Mouse (Mus musculus): ENCODE results near the gene Atp2c2. TPM values are rescaled to one million over a fixed set of nuclear protein-coding genes. Genes with fewer than 3 reads are reported as not detected.

Gene Atp2c2
- polyA plus RNA-seq, 1 experiment from 2014 or later, result 0.26 TPM

DNA sequence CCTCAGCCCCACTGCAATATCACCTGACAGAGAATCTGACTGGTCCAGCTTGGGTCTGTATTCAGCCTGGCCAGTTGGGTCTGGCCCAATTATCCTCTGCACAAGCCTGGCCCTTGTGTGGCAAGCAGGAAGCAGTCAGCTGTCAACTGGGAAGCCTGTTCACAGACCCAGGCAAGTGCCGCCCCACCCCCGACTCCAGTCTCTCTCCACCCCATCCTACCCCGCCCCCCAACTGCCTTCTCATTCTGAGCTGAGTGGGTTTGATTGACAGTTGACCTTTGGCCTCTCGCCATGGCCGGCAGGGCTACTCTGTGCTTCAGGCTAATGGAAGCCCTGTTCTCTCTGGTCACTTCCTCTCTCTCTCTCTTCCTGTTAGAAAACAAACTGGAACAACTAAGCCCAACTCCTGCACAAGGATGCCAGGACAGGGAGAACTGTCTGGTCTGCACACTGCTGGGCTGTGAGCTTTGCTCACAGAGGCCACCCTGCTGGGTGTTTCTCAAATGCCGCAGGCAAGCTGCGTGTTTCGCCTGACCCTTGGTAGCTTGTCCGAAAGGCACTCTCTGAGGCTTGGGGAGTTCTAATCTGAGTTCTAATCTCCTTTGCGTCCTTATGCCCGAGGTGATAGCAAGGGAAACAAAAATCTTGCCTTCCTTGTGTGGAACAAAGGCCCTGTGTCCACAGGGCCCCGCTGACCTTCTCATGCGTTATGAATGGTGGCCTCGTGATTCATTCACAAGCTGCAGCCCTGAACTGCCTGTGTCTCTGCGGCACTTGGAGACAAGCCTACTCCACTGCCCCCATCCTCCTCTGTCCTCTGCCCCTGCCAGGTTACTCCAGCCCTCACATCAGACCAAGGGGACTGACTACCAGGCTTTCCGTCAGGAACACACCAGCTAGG, 92.2 kb downstream of the Atp2c2 start:
- WGBS, result 39% methylated on average over 16 of the region's 16 CpGs
- 0 out of 2 replicates have a peak, but pooled peaks cover 2% of the 10 kb centered on the region for H3K27me3 ChIP-seq (ENCODE audit: control insufficient read depth, insufficient read depth, low read length)
- H3K9ac ChIP-seq (ENCODE audit: low read length), result no peak overlapping the region
- H3K4me3 ChIP-seq (ENCODE audit: low read length), result no peak overlapping the region
- H3K9me3 ChIP-seq (replicated peaks; ENCODE audit: control insufficient read depth, low read length), result no peaks in the 10 kb centered on the region
- no peak for ATAC-seq (replicated peaks; ENCODE audit: extremely low read depth, insufficient read depth, low FRiP score)
- no peak overlapping the region for H3K4me2 ChIP-seq (ENCODE audit: low read depth, low read length)
- peaks cover 5% of the 10 kb centered on the region; the same call in 1 of the 2 replicates for H3K4me1 ChIP-seq (ENCODE audit: control insufficient read depth, insufficient read depth, low read length)
- no peaks in the 10 kb centered on the region for H3K36me3 ChIP-seq (ENCODE audit: control insufficient read depth, insufficient read depth)
- 0 out of 2 replicates have a peak overlapping the region, but pooled peaks have one; percentile 16 for H3K27ac ChIP-seq (ENCODE audit: low read length)

DNA sequence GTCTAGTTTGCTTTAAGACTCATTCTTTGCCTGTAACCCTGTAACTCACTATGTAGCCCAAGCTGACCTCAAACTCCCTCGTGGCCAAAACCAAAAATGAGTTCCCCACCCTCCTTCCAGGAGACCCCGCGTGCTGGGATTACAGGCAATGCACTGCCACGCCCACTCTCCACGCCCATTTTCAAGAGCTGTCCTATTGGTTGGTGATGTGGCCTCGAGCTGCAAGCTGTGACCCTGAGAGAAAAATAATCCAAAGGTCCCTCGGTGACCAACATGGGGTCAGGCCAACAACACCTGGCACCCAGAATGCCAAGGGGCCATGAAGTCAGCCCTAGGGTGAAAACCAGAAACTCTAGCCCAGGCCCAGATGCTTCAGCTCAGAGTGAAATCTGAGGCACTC, 94.9 kb downstream of the Atp2c2 start:
- WGBS, result 49% methylated on average over 7 of the region's 7 CpGs
- Histone ChIP-seq H3K4me1 (ENCODE audit: control insufficient read depth, insufficient read depth, low read length) (peaks cover 12% of the 10 kb centered on the region), H3K36me3 (ENCODE audit: control insufficient read depth, insufficient read depth) (no peaks in the 10 kb centered on the region), H3K27me3 (ENCODE audit: control insufficient read depth, insufficient read depth, low read length) (no peaks in the 10 kb centered on the region), H3K4me2 (ENCODE audit: low read depth, low read length) (no peak overlapping the region), H3K27ac (ENCODE audit: low read length) (no peak overlapping the region), H3K9ac (ENCODE audit: low read length) (no peak overlapping the region), H3K9me3 (replicated peaks; ENCODE audit: control insufficient read depth, low read length) (no peaks in the 10 kb centered on the region), H3K4me3 (ENCODE audit: low read length) (no peak overlapping the region)
- ATAC-seq (replicated peaks; ENCODE audit: extremely low read depth, insufficient read depth, low FRiP score), result no peak

DNA sequence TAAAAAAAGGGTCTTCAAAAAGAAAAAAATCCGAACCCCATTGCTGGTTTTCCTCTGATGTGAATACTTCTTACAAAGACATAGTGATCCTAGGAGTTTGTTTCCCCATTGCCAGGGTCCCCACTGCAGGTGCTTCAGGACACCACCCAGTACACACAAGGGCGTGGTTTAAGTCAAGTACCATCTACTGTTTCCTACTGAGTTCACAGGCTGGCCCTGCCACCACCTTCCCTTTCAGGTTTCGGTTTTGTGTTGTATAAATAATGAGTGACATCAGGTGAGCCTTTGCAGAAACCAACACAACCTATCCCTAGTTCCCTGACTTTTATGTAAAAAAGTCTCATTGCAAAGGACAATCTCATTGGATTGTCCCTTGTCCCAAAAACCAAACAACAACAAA, 95.8 kb downstream of the Atp2c2 start:
- H3K36me3 ChIP-seq (ENCODE audit: control insufficient read depth, insufficient read depth), result no peaks in the 10 kb centered on the region
- H3K27ac ChIP-seq (ENCODE audit: low read length), result no peak overlapping the region
- WGBS, result 85% methylated on average over 3 of the region's 3 CpGs
- H3K4me1 ChIP-seq (ENCODE audit: control insufficient read depth, insufficient read depth, low read length), result peaks cover 12% of the 10 kb centered on the region
- no peaks in the 10 kb centered on the region for H3K27me3 ChIP-seq (ENCODE audit: control insufficient read depth, insufficient read depth, low read length)
- no peak overlapping the region for H3K4me3 ChIP-seq (ENCODE audit: low read length)
- ATAC-seq (replicated peaks; ENCODE audit: extremely low read depth, insufficient read depth, low FRiP score), result no peak
- no peaks in the 10 kb centered on the region for H3K9me3 ChIP-seq (replicated peaks; ENCODE audit: control insufficient read depth, low read length)
- no peak overlapping the region for H3K9ac ChIP-seq (ENCODE audit: low read length)
- H3K4me2 ChIP-seq (ENCODE audit: low read depth, low read length), result no peak overlapping the region

DNA sequence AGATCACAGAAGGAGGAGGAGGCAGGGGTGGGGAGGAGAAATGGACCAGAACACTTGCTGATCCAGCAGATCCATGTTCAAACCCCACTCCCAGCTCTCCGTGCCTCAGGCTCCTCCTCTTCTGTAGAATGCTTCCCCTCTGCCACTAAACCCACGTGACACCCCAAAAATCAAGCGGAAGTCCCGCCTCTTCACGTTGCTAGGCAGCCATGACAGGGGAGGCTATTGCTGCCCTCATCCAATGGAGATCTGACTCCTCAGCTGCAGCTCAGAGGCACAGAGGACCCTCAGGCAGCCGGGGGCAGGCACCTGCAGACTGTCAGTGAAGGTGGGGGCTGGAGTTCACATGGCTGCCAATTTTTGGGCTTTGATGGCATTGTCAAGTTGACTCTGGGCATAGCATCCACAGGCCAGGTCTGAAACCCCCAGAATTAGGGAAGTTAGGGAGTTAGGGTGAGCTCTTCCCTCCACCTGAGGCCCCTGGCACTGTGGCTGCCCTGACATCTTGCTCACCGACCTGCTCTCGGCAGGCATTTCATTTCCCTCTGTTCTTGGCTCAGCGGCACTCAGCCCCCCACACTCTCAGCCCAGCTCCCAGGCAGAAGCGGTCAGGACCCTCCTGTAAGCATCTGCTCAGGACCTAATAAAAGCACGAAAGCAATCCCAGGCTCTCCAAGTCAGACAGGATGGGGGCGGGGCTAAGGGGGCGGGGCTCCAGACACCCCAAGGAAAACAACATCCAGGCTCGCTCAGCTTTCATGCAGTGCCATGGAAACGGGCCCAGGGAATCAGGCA, 98.6 kb downstream of the Atp2c2 start:
- Histone ChIP-seq H3K4me1 (ENCODE audit: control insufficient read depth, insufficient read depth, low read length) (peaks cover 6% of the 10 kb centered on the region), H3K36me3 (ENCODE audit: control insufficient read depth, insufficient read depth) (no peaks in the 10 kb centered on the region), H3K27me3 (ENCODE audit: control insufficient read depth, insufficient read depth, low read length) (no peaks in the 10 kb centered on the region), H3K27ac (ENCODE audit: low read length) (peak overlapping the region; percentile 34), H3K9ac (ENCODE audit: low read length) (0 out of 2 replicates have a peak overlapping the region, but pooled peaks have one; percentile 41), H3K4me3 (ENCODE audit: low read length) (peak overlapping the region; percentile 22; the same call in 1 of the 2 replicates), H3K9me3 (replicated peaks; ENCODE audit: control insufficient read depth, low read length) (no peaks in the 10 kb centered on the region), H3K4me2 (ENCODE audit: low read depth, low read length) (peak overlapping the region; percentile 57)
- 12% methylated on average over 15 of the region's 15 CpGs for WGBS
- ATAC-seq (replicated peaks; ENCODE audit: extremely low read depth, insufficient read depth, low FRiP score), result peak; percentile 59

DNA sequence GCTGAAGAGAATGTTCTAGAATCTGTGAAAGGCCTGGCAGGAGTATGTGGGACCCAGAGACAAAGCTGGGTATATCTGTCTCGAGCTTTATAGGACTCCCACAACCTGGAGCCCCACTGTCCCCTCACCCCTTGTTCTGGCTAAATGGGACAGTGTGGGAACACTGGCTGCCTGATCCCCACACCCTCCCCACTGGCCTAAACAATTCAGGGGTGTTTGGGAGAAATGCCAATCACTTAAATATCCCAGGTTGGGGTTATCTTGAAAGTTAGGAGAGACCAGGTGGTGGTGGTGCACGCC, 99.1 kb downstream of the Atp2c2 start:
- no peak overlapping the region for H3K4me3 ChIP-seq (ENCODE audit: low read length)
- peaks cover 6% of the 10 kb centered on the region for H3K4me1 ChIP-seq (ENCODE audit: control insufficient read depth, insufficient read depth, low read length)
- no peak overlapping the region for H3K27ac ChIP-seq (ENCODE audit: low read length)
- H3K9ac ChIP-seq (ENCODE audit: low read length), result no peak overlapping the region
- H3K27me3 ChIP-seq (ENCODE audit: control insufficient read depth, insufficient read depth, low read length), result no peaks in the 10 kb centered on the region
- H3K4me2 ChIP-seq (ENCODE audit: low read depth, low read length), result peak overlapping the region; percentile 57
- H3K36me3 ChIP-seq (ENCODE audit: control insufficient read depth, insufficient read depth), result no peaks in the 10 kb centered on the region
- WGBS, result 65% methylated on average over 2 of the region's 2 CpGs
- H3K9me3 ChIP-seq (replicated peaks; ENCODE audit: control insufficient read depth, low read length), result no peaks in the 10 kb centered on the region
- no peak for ATAC-seq (replicated peaks; ENCODE audit: extremely low read depth, insufficient read depth, low FRiP score)

DNA sequence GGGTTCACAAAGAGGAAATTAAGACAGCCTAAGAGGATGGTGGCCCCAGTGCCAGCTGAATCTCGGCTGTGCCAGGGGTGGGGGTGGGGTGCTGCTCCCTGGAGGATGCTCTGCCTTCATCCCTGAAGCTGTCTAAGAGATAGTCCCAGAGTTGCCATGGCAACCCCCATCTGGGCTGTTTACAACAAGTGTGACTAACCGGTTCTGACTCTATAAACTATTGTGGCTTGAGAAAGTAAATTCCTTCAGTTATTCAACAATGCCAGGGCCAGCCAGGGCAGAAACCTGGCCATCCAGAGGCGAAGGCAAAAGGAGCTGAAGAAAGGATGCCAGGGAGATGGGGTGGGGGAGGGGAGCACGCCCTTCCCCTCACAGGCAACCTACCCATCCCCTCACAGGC, 101.4 kb downstream of the Atp2c2 start:
- H3K36me3 ChIP-seq (ENCODE audit: control insufficient read depth, insufficient read depth), result no peaks in the 10 kb centered on the region
- ATAC-seq (replicated peaks; ENCODE audit: extremely low read depth, insufficient read depth, low FRiP score), result no peak
- H3K27me3 ChIP-seq (ENCODE audit: control insufficient read depth, insufficient read depth, low read length), result no peaks in the 10 kb centered on the region
- WGBS, result 25% methylated on average over 4 of the region's 4 CpGs
- no peaks in the 10 kb centered on the region for H3K9me3 ChIP-seq (replicated peaks; ENCODE audit: control insufficient read depth, low read length)
- peaks cover 6% of the 10 kb centered on the region for H3K4me1 ChIP-seq (ENCODE audit: control insufficient read depth, insufficient read depth, low read length)
- H3K4me2 ChIP-seq (ENCODE audit: low read depth, low read length), result no peak overlapping the region
- H3K27ac ChIP-seq (ENCODE audit: low read length), result no peak overlapping the region
- no peak overlapping the region for H3K4me3 ChIP-seq (ENCODE audit: low read length)
- H3K9ac ChIP-seq (ENCODE audit: low read length), result no peak overlapping the region

DNA sequence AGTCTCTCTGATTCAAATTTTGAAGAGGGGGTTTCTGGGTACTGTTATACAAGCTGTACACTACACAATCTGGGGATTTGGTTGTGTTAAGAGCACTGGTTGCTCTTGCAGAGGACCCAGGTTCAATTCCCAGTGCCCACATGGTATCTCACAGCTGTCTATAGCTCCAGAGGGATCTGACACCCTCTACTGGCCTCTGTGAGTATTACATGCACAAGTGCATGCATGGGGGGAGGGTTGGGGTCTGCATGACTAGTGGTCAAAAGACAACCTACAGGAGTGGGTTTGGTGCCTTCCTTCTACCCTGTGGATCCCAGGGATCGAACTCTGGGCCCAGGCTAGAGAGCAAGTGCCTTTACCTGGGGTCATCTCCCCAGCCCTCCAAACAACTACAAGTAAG, 102.8 kb downstream of the Atp2c2 start:
- 87% methylated on average over 1 of the region's 1 CpGs for WGBS
- H3K27ac ChIP-seq (ENCODE audit: low read length), result no peak overlapping the region
- no peak for ATAC-seq (replicated peaks; ENCODE audit: extremely low read depth, insufficient read depth, low FRiP score)
- H3K9me3 ChIP-seq (replicated peaks; ENCODE audit: control insufficient read depth, low read length), result no peaks in the 10 kb centered on the region
- no peaks in the 10 kb centered on the region for H3K27me3 ChIP-seq (ENCODE audit: control insufficient read depth, insufficient read depth, low read length)
- H3K36me3 ChIP-seq (ENCODE audit: control insufficient read depth, insufficient read depth), result no peaks in the 10 kb centered on the region
- H3K4me2 ChIP-seq (ENCODE audit: low read depth, low read length), result no peak overlapping the region
- peaks cover 9% of the 10 kb centered on the region for H3K4me1 ChIP-seq (ENCODE audit: control insufficient read depth, insufficient read depth, low read length)
- no peak overlapping the region for H3K9ac ChIP-seq (ENCODE audit: low read length)
- no peak overlapping the region for H3K4me3 ChIP-seq (ENCODE audit: low read length)

DNA sequence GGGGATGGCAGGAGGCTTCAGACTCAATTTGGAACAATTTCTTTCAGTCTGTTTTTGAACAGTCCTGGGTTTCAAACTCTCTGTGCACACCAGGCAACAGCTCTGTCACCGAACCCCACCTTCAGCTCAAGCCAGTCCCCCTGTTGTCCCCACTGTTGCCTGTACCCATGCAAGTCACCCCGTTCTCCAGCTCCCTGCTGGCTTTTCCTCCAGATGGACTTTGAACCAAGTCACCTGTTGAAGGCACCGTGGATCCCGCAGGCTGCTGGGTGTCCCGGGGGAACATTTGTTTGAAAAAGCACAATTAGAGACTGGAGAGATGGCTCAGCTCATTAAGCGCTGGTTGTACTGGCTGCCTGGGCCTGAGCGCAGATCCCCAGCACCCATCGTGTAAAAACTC, 105.5 kb downstream of the Atp2c2 start:
- no peak overlapping the region for H3K27ac ChIP-seq (ENCODE audit: low read length)
- H3K4me2 ChIP-seq (ENCODE audit: low read depth, low read length), result no peak overlapping the region
- 0 out of 2 replicates have a peak, but pooled peaks cover 3% of the 10 kb centered on the region for H3K4me1 ChIP-seq (ENCODE audit: control insufficient read depth, insufficient read depth, low read length)
- no peak overlapping the region for H3K9ac ChIP-seq (ENCODE audit: low read length)
- H3K9me3 ChIP-seq (replicated peaks; ENCODE audit: control insufficient read depth, low read length), result no peaks in the 10 kb centered on the region
- no peak overlapping the region for H3K4me3 ChIP-seq (ENCODE audit: low read length)
- H3K27me3 ChIP-seq (ENCODE audit: control insufficient read depth, insufficient read depth, low read length), result no peaks in the 10 kb centered on the region
- 75% methylated on average over 8 of the region's 8 CpGs for WGBS
- peaks cover 2% of the 10 kb centered on the region; the same call in 1 of the 2 replicates for H3K36me3 ChIP-seq (ENCODE audit: control insufficient read depth, insufficient read depth)
- no peak for ATAC-seq (replicated peaks; ENCODE audit: extremely low read depth, insufficient read depth, low FRiP score)

All from heart, embryonic 16.5 days (tissue).